Mouse (Mus musculus): ENCODE results near the gene Hck. TPM values are rescaled to one million over a fixed set of nuclear protein-coding genes. Genes with fewer than 3 reads are reported as not detected.

Hck gene
- total RNA-seq, 4 experiments from 2014 or later = 1.7 to 4.2 (median 2.7) TPM

- DNase-seq (ENCODE audit: low spot score in 2 of 2) = peak in 1 of 2 experiments; percentile 32
Observed at GRCm38 (mm10) chr2:153151026-153151425, 42.8 kb downstream of the Hck start.

GRCm38 (mm10) chr2:153151926-153152665, 43.8 kb downstream of the Hck start:
- no peak for DNase-seq (ENCODE audit: low spot score in 2 of 2)

GRCm38 (mm10) chr2:153153033-153153450, 44.8 kb downstream of the Hck start:
- no peak for DNase-seq (ENCODE audit: low spot score in 2 of 2)

- DNase-seq (ENCODE audit: low spot score in 2 of 2) = no peak
Observed at GRCm38 (mm10) chr2:153157270-153157669, 49.0 kb downstream of the Hck start.

- DNase-seq (ENCODE audit: low spot score in 2 of 2) = no peak
Observed at GRCm38 (mm10) chr2:153160133-153160532, 51.9 kb downstream of the Hck start.

GRCm38 (mm10) chr2:153160844-153161683, 52.8 kb downstream of the Hck start, which contains the start of gene Tm9sf4:
Tm9sf4 (plus strand) TSS chr2:153161303.
- DNase-seq (ENCODE audit: low spot score in 2 of 2) = peak; percentile 89 to 96

- DNase-seq (ENCODE audit: low spot score in 2 of 2) = no peak
Observed at GRCm38 (mm10) chr2:153161684-153162080, 53.4 kb downstream of the Hck start.

- DNase-seq (ENCODE audit: low spot score in 2 of 2) = no peak
Observed at GRCm38 (mm10) chr2:153167136-153167535, 58.9 kb downstream of the Hck start.

GRCm38 (mm10) chr2:153168134-153168820, 60.0 kb downstream of the Hck start:
- no peak for DNase-seq (ENCODE audit: low spot score in 2 of 2)

- DNase-seq (ENCODE audit: low spot score in 2 of 2) = no peak
Observed at GRCm38 (mm10) chr2:153170490-153171224, 62.4 kb downstream of the Hck start.

GRCm38 (mm10) chr2:153171966-153172365, 63.7 kb downstream of the Hck start:
- DNase-seq (ENCODE audit: low spot score in 2 of 2) = no peak

- no peak for DNase-seq (ENCODE audit: low spot score in 2 of 2)
Observed at GRCm38 (mm10) chr2:153175995-153176570, 67.8 kb downstream of the Hck start.

- no peak for DNase-seq (ENCODE audit: low spot score in 2 of 2)
Observed at GRCm38 (mm10) chr2:153177188-153177587, 68.9 kb downstream of the Hck start.

- DNase-seq (ENCODE audit: low spot score in 2 of 2) = peak in 1 of 2 experiments; percentile 26
Observed at GRCm38 (mm10) chr2:153179126-153179860, 71.0 kb downstream of the Hck start.

GRCm38 (mm10) chr2:153179961-153180360, 71.7 kb downstream of the Hck start:
- DNase-seq (ENCODE audit: low spot score in 2 of 2) = no peak

- peak in 1 of 2 experiments; percentile 21 for DNase-seq (ENCODE audit: low spot score in 2 of 2)
Observed at GRCm38 (mm10) chr2:153186176-153186591, 77.9 kb downstream of the Hck start.

GRCm38 (mm10) chr2:153187848-153188247, 79.6 kb downstream of the Hck start:
- no peak for DNase-seq (ENCODE audit: low spot score in 2 of 2)

- DNase-seq (ENCODE audit: low spot score in 2 of 2) = no peak
Observed at GRCm38 (mm10) chr2:153191242-153191641, 83.0 kb downstream of the Hck start.

- no peak for DNase-seq (ENCODE audit: low spot score in 2 of 2)
Observed at GRCm38 (mm10) chr2:153194255-153194654, 86.0 kb downstream of the Hck start.

GRCm38 (mm10) chr2:153198485-153198884, 90.2 kb downstream of the Hck start:
- no peak for DNase-seq (ENCODE audit: low spot score in 2 of 2)

All from left cerebral cortex, adult 8-10 months (tissue).